Mouse (Mus musculus): Measurements from ENCODE around the gene Agbl1.

GRCm38 (mm10) chr7:76918871-76919270 is 689.2 kb downstream of the Agbl1 start:
- no peak for TF ChIP-seq CTCF (IDR thresholded peaks at IDR 0.05; ENCODE audit: low read depth, low read length)
- TF ChIP-seq POLR2A (IDR thresholded peaks at IDR 0.05; ENCODE audit: insufficient read depth, low read length) = no peak
- no peak for TF ChIP-seq EP300 (IDR thresholded peaks at IDR 0.05; ENCODE audit: insufficient read depth, low read depth, low read length)
